Mouse (Mus musculus) brain, embryonic 14.5 days (tissue): ENCODE data around the gene Mcts1.

Experiments used
- CTCF ChIP-seq: fragments of 200-500 bp; IDR thresholded peaks from 2 replicates; pipeline ENCODE4 v1.5.1; 2012; ENCODE audit warnings: inconsistent platforms, mild to moderate bottlenecking, moderate library complexity, borderline replicate concordance; ENCODE audit not compliant: insufficient read depth, insufficient read length; ENCODE audit errors: extremely low read depth
- POLR2A ChIP-seq: fragments of 200-500 bp; IDR thresholded peaks from 2 replicates; pipeline ENCODE4 v1.6.1; 2012; ENCODE audit warnings: mild to moderate bottlenecking, inconsistent platforms, borderline replicate concordance; ENCODE audit not compliant: poor library complexity, insufficient read depth, insufficient read length, severe bottlenecking; ENCODE audit errors: extremely low read depth

DNA sequence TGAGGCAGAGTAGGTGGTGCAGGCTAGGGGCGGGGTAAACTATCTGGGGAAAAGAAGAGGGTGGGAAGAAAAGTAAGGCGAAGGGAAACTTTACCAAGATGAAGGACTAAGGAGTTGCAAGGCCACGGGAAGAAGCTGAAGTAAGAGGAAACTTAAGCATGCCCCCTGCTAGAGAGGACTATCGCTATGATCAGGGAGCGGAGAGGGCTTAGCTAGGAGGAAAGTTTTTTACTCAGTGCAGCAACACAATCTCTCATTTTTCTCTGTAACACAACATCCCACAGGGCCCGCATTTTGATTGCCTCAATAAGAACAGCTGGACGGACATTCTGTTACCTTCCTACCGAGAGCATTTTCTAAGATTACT, 35.2 kb upstream of the Mcts1 start:
- TF ChIP-seq CTCF (no peak), POLR2A (no peak)
